Mouse (Mus musculus) heart, embryonic 10.5 days (tissue): ENCODE results near the gene Myl6. TPM values are rescaled to one million over a fixed set of nuclear protein-coding genes. Genes with fewer than 3 reads are reported as not detected.
A peak's percentile ranks its signal among the peaks of the same experiment; 100 is the strongest.
"Not testable (repeated sequence)": the region's sequence is repeated elsewhere in the genome, so short reads cannot be mapped to it uniquely, and the experiment has no call there.

ENCODE experiments used
- DNase-seq: peaks from one replicate; pipeline ENCODE4 v3.0.0-alpha.2; 2017; ENCODE audit warnings: low spot score
- H3K27ac ChIP-seq: fragments of 300-500 bp; sonication (generic); 2 replicates; pipeline ENCODE4 v1.5.1; 2016; ENCODE audit warnings: mild to moderate bottlenecking
- H3K27me3 ChIP-seq: fragments of 300-500 bp; sonication (generic); 2 replicates; pipeline ENCODE4 v1.6.1; 2016; ENCODE audit warnings: mild to moderate bottlenecking; ENCODE audit not compliant: poor library complexity, insufficient read depth, severe bottlenecking
- H3K36me3 ChIP-seq: fragments of 300-500 bp; sonication (generic); 2 replicates; pipeline ENCODE4 v1.6.1; 2016; ENCODE audit warnings: mild to moderate bottlenecking, moderate library complexity
- H3K4me1 ChIP-seq: fragments of 300-500 bp; sonication (generic); 2 replicates; pipeline ENCODE4 v1.6.1; 2016; ENCODE audit warnings: mild to moderate bottlenecking
- H3K4me3 ChIP-seq: fragments of 300-500 bp; sonication (generic); 2 replicates; pipeline ENCODE4 v1.5.1; 2016; ENCODE audit warnings: mild to moderate bottlenecking, moderate library complexity
- H3K9me3 ChIP-seq: fragments of 300-500 bp; sonication (generic); 2 replicates; pipeline ENCODE4 v1.6.1; 2016; ENCODE audit warnings: mild to moderate bottlenecking, moderate library complexity
- WGBS: fragments of 180-500 bp; shearing (Covaris S2); methylation state at CpG from one replicate; pipeline ENCODE4 v1.1.7; 2016; 5-methylcytosine and 5-hydroxymethylcytosine counted together
- polyA plus RNA-seq: library from polyadenylated mRNA; unstranded; fragments of >200 nt; fragmentation: Nextera tagmentation; extraction: Ambion mirVana; gene quantifications from 2 replicates; pipeline ENCODE4 v1.2.1, GENCODE M21; 2016

Gene Myl6
- polyA plus RNA-seq, 1 experiment from 2014 or later = 1,508 TPM

- H3K9me3 ChIP-seq = no peaks in the 10 kb centered on the region
- DNase-seq = no peak
- no peak overlapping the region for H3K4me3 ChIP-seq
- H3K27ac ChIP-seq = no peak overlapping the region
- peaks cover 25% of the 10 kb centered on the region for H3K4me1 ChIP-seq
- H3K36me3 ChIP-seq = peaks cover 44% of the 10 kb centered on the region
- H3K27me3 ChIP-seq = peaks cover 69% of the 10 kb centered on the region
- WGBS = 73% methylated on average over 6 of the region's 6 CpGs
Observed at GRCm38 (mm10) chr10:128522351-128522750, 28.4 kb upstream of the Myl6 start.

GRCm38 (mm10) chr10:128520591-128520990 is 26.6 kb upstream of the Myl6 start:
- Histone ChIP-seq H3K36me3 (peaks cover 61% of the 10 kb centered on the region), H3K4me3 (no peak overlapping the region)
- WGBS = 85% methylated on average over 16 of the region's 16 CpGs

GRCm38 (mm10) chr10:128518833-128519232 is 24.9 kb upstream of the Myl6 start:
- Histone ChIP-seq H3K4me1 (peaks cover 11% of the 10 kb centered on the region), H3K9me3 (no peaks in the 10 kb centered on the region), H3K27ac (no peak overlapping the region), H3K36me3 (peaks cover 69% of the 10 kb centered on the region), H3K27me3 (peaks cover 83% of the 10 kb centered on the region), H3K4me3 (no peak overlapping the region)
- no peak for DNase-seq
- WGBS = 76% methylated on average over 7 of the region's 7 CpGs

More at GRCm38 (mm10) chr10:128520591-128520990, 26.6 kb upstream of the Myl6 start:
- Histone ChIP-seq H3K27me3 (peaks cover 82% of the 10 kb centered on the region), H3K9me3 (no peaks in the 10 kb centered on the region), H3K4me1 (peaks cover 27% of the 10 kb centered on the region), H3K27ac (no peak overlapping the region)
- no peak for DNase-seq

GRCm38 (mm10) chr10:128516677-128517076 is 22.7 kb upstream of the Myl6 start:
- peaks cover 67% of the 10 kb centered on the region for H3K27me3 ChIP-seq
- peaks cover 73% of the 10 kb centered on the region for H3K36me3 ChIP-seq
- H3K27ac ChIP-seq = no peak overlapping the region
- H3K4me3 ChIP-seq = peak overlapping the region; percentile 36
- peaks cover 10% of the 10 kb centered on the region for H3K4me1 ChIP-seq
- H3K9me3 ChIP-seq = no peaks in the 10 kb centered on the region
- 25% methylated on average over 6 of the region's 6 CpGs for WGBS
- no peak for DNase-seq

- Histone ChIP-seq H3K27me3 (peaks cover 65% of the 10 kb centered on the region), H3K4me1 (peaks cover 10% of the 10 kb centered on the region), H3K4me3 (peak overlapping the region; percentile 36), H3K9me3 (no peaks in the 10 kb centered on the region), H3K27ac (no peak overlapping the region), H3K36me3 (peaks cover 72% of the 10 kb centered on the region)
- DNase-seq = no peak
- 27% methylated on average over 20 of the region's 20 CpGs for WGBS
Observed at GRCm38 (mm10) chr10:128516029-128516428, 22.1 kb upstream of the Myl6 start.

- Histone ChIP-seq H3K9me3 (no peaks in the 10 kb centered on the region), H3K4me1 (peaks cover 10% of the 10 kb centered on the region), H3K4me3 (no peak overlapping the region), H3K27me3 (peaks cover 55% of the 10 kb centered on the region), H3K36me3 (peaks cover 71% of the 10 kb centered on the region), H3K27ac (no peak overlapping the region)
- DNase-seq = no peak
- 80% methylated on average over 4 of the region's 4 CpGs for WGBS
Observed at GRCm38 (mm10) chr10:128515044-128515443, 21.1 kb upstream of the Myl6 start.

GRCm38 (mm10) chr10:128511761-128512160 is 17.8 kb upstream of the Myl6 start:
- Histone ChIP-seq H3K27me3 (peaks cover 30% of the 10 kb centered on the region), H3K36me3 (peaks cover 49% of the 10 kb centered on the region)
- 78% methylated on average over 12 of the region's 12 CpGs for WGBS

GRCm38 (mm10) chr10:128511189-128511588 is 17.2 kb upstream of the Myl6 start:
- Histone ChIP-seq H3K27ac (no peak overlapping the region), H3K36me3 (peaks cover 44% of the 10 kb centered on the region), H3K4me3 (no peak overlapping the region), H3K9me3 (no peaks in the 10 kb centered on the region), H3K27me3 (peaks cover 24% of the 10 kb centered on the region), H3K4me1 (peaks cover 4% of the 10 kb centered on the region; the same call in 1 of the 2 replicates)
- no peak for DNase-seq
- WGBS = 83% methylated on average over 9 of the region's 9 CpGs

More at GRCm38 (mm10) chr10:128511761-128512160, 17.8 kb upstream of the Myl6 start:
- Histone ChIP-seq H3K4me1 (peaks cover 7% of the 10 kb centered on the region; the same call in 1 of the 2 replicates), H3K9me3 (no peaks in the 10 kb centered on the region), H3K27ac (no peak overlapping the region), H3K4me3 (no peak overlapping the region)
- DNase-seq = peak; percentile 79

- no peaks in the 10 kb centered on the region for H3K4me1 ChIP-seq
- H3K9me3 ChIP-seq = no peaks in the 10 kb centered on the region
- H3K27ac ChIP-seq = no peak overlapping the region
- H3K4me3 ChIP-seq = no peak overlapping the region
- H3K27me3 ChIP-seq = peaks cover 15% of the 10 kb centered on the region
- WGBS = 82% methylated on average over 11 of the region's 11 CpGs
- peaks cover 40% of the 10 kb centered on the region for H3K36me3 ChIP-seq
- DNase-seq = no peak
Observed at GRCm38 (mm10) chr10:128510301-128510700, 16.4 kb upstream of the Myl6 start.

- Histone ChIP-seq H3K27ac (no peak overlapping the region), H3K4me1 (peaks cover 3% of the 10 kb centered on the region; the same call in 1 of the 2 replicates), H3K4me3 (no peak overlapping the region), H3K27me3 (peaks cover 10% of the 10 kb centered on the region), H3K36me3 (peaks cover 35% of the 10 kb centered on the region), H3K9me3 (no peaks in the 10 kb centered on the region)
- 78% methylated on average over 4 of the region's 4 CpGs for WGBS
- no peak for DNase-seq
Observed at GRCm38 (mm10) chr10:128509831-128510230, 15.9 kb upstream of the Myl6 start.

- Histone ChIP-seq H3K27ac (no peak overlapping the region), H3K36me3 (peaks cover 34% of the 10 kb centered on the region), H3K9me3 (no peaks in the 10 kb centered on the region), H3K27me3 (peaks cover 10% of the 10 kb centered on the region; the same call in 1 of the 2 replicates), H3K4me1 (peaks cover 8% of the 10 kb centered on the region; the same call in 1 of the 2 replicates), H3K4me3 (no peak overlapping the region)
- DNase-seq = no peak
- WGBS = 84% methylated on average over 9 of the region's 9 CpGs
Observed at GRCm38 (mm10) chr10:128509203-128509602, 15.3 kb upstream of the Myl6 start.

- no peaks in the 10 kb centered on the region for H3K9me3 ChIP-seq
- peaks cover 8% of the 10 kb centered on the region; the same call in 1 of the 2 replicates for H3K4me1 ChIP-seq
- 81% methylated on average over 9 of the region's 9 CpGs for WGBS
- H3K27ac ChIP-seq = no peak overlapping the region
- DNase-seq = no peak
- H3K4me3 ChIP-seq = no peak overlapping the region
- peaks cover 10% of the 10 kb centered on the region; the same call in 1 of the 2 replicates for H3K27me3 ChIP-seq
- H3K36me3 ChIP-seq = peaks cover 34% of the 10 kb centered on the region
Observed at GRCm38 (mm10) chr10:128508260-128508659, 14.3 kb upstream of the Myl6 start.

GRCm38 (mm10) chr10:128505974-128506373 is 12.0 kb upstream of the Myl6 start:
- H3K36me3 ChIP-seq = peaks cover 17% of the 10 kb centered on the region
- 92% methylated on average over 14 of the region's 14 CpGs for WGBS
- H3K27ac ChIP-seq = no peak overlapping the region
- no peak overlapping the region for H3K4me3 ChIP-seq
- DNase-seq = no peak
- peaks cover 13% of the 10 kb centered on the region; the same call in 1 of the 2 replicates for H3K4me1 ChIP-seq
- no peaks in the 10 kb centered on the region for H3K27me3 ChIP-seq
- no peaks in the 10 kb centered on the region for H3K9me3 ChIP-seq

GRCm38 (mm10) chr10:128505371-128505667 is 11.4 kb upstream of the Myl6 start:
- H3K36me3 ChIP-seq = peaks cover 12% of the 10 kb centered on the region
- H3K27ac ChIP-seq, H3K4me3 ChIP-seq, H3K9me3 ChIP-seq, H3K27me3 ChIP-seq, DNase-seq: not testable (repeated sequence)
- WGBS = 83% methylated on average over 5 of the region's 5 CpGs
- H3K4me1 ChIP-seq = peaks cover 13% of the 10 kb centered on the region; the same call in 1 of the 2 replicates
